9 mouse cellular contexts compared by ENCODE assay signal in the genomic region with DNA sequence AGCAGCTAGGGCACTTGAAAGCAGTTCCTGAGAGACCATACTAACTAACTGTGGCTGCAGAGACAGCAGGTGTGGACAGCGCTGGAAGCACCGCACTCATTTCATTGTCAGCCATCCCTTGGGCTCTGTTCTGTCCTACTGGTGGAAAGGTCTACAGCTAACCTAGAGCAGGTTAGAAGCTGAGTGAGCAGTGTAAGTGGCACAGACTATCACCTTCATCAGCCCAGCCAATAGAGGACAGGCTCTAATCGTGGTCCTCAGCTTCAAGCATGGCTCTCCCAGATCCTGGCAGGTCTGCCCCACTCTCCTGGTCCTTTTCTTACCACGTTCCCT. TPM values are rescaled to one million over a fixed set of nuclear protein-coding genes. Genes with fewer than 3 reads are reported as not detected.
DNase-seq lines count a peak whose midpoint lies in the region; ATAC-seq lines count a peak whose summit lies in the region.
"Had no signal": no experiment of that assay in that cellular context is flagged by ENCODE, and none has a peak within 500 bp of the region (broad histone marks: within the 10 kb centered on the region; RNA-seq: fewer than 3 reads in every experiment).

No protein-coding gene starts in this region.

- no peak for DNase-seq in heart, postnatal 14 days
- no peak for DNase-seq in midbrain, embryonic 11.5 days (ENCODE audit: low spot score, missing footprints)
- no peak for DNase-seq in cerebellum, postnatal 25 days
- no peak for DNase-seq in gastrocnemius, adult 8-10 months (ENCODE audit: low spot score in 2 of 2)
- no peak for DNase-seq in layer of hippocampus, adult 9-11 months

- no peaks in the 10 kb centered on the region for H3K27me3 ChIP-seq in heart, embryonic 15.5 days
- no peaks in the 10 kb centered on the region; the same call in 1 of the 2 replicates for H3K27me3 ChIP-seq in embryonic facial prominence, embryonic 13.5 days
- no peaks in the 10 kb centered on the region for H3K27me3 ChIP-seq in hindbrain, embryonic 16.5 days (replicated peaks; ENCODE audit: control insufficient read depth, insufficient read depth, low read length)
- no peaks in the 10 kb centered on the region; the same call in 1 of the 2 replicates for H3K27me3 ChIP-seq in midbrain, embryonic 11.5 days (ENCODE audit: control insufficient read depth, insufficient read depth, low read length)

- no peaks in the 10 kb centered on the region for H3K36me3 ChIP-seq in heart, embryonic 15.5 days
- no peaks in the 10 kb centered on the region for H3K36me3 ChIP-seq in embryonic facial prominence, embryonic 13.5 days
- H3K36me3 ChIP-seq in hindbrain, embryonic 16.5 days (ENCODE audit: control insufficient read depth, insufficient read depth, low read length) = no peaks in the 10 kb centered on the region
- H3K36me3 ChIP-seq in midbrain, embryonic 11.5 days (ENCODE audit: control insufficient read depth, insufficient read depth, low read length) = no peaks in the 10 kb centered on the region

- intact Hi-C loops in heart, postnatal 14 days (cut with DNase I) = no loop called here

- peak overlapping the region; percentile 82 for H3K27ac ChIP-seq in heart, embryonic 15.5 days
- peak overlapping the region; percentile 68 for H3K27ac ChIP-seq in embryonic facial prominence, embryonic 13.5 days
- H3K27ac ChIP-seq in hindbrain, embryonic 16.5 days (ENCODE audit: low read depth, low read length) = peak overlapping the region; percentile 18; the same call in 1 of the 2 replicates
- H3K27ac ChIP-seq in midbrain, embryonic 11.5 days (ENCODE audit: low read depth, low read length) = no peak overlapping the region

- peak overlapping the region; percentile 17 for H3K4me3 ChIP-seq in heart, embryonic 15.5 days
- H3K4me3 ChIP-seq in embryonic facial prominence, embryonic 13.5 days = no peak overlapping the region
- H3K4me3 ChIP-seq in hindbrain, embryonic 16.5 days (ENCODE audit: low read length) = peak overlapping the region; percentile 22; the same call in 1 of the 2 replicates
- no peak overlapping the region for H3K4me3 ChIP-seq in midbrain, embryonic 11.5 days (ENCODE audit: low read depth, low read length)
- H3K4me3 ChIP-seq: erythroblast, embryonic 14.5 days had no signal

- WGBS in heart, embryonic 15.5 days = 55% methylated on average over 4 of the region's 4 CpGs
- WGBS in embryonic facial prominence, embryonic 13.5 days = 60% methylated on average over 4 of the region's 4 CpGs
- WGBS in hindbrain, embryonic 16.5 days = 50% methylated on average over 4 of the region's 4 CpGs
- 57% methylated on average over 4 of the region's 4 CpGs for WGBS in midbrain, embryonic 11.5 days

- H3K9me3 ChIP-seq in heart, embryonic 15.5 days (replicated peaks) = no peaks in the 10 kb centered on the region
- H3K9me3 ChIP-seq in embryonic facial prominence, embryonic 13.5 days = no peaks in the 10 kb centered on the region
- no peaks in the 10 kb centered on the region for H3K9me3 ChIP-seq in hindbrain, embryonic 16.5 days (ENCODE audit: control insufficient read depth, low read length)
- no peaks in the 10 kb centered on the region for H3K9me3 ChIP-seq in midbrain, embryonic 11.5 days (ENCODE audit: control insufficient read depth, low read length)

- peaks cover 18% of the 10 kb centered on the region for H3K4me1 ChIP-seq in heart, embryonic 15.5 days (replicated peaks)
- peaks cover 10% of the 10 kb centered on the region for H3K4me1 ChIP-seq in embryonic facial prominence, embryonic 13.5 days
- peaks cover 8% of the 10 kb centered on the region for H3K4me1 ChIP-seq in hindbrain, embryonic 16.5 days (ENCODE audit: control insufficient read depth, insufficient read depth, low read depth, low read length)
- peaks cover 9% of the 10 kb centered on the region for H3K4me1 ChIP-seq in midbrain, embryonic 11.5 days (ENCODE audit: control insufficient read depth, insufficient read depth, low read length)

- peak overlapping the region; percentile 3; the same call in 1 of the 2 replicates for H3K9ac ChIP-seq in heart, embryonic 15.5 days
- H3K9ac ChIP-seq in embryonic facial prominence, embryonic 13.5 days = 0 out of 2 replicates have a peak overlapping the region, but pooled peaks have one; percentile 12
- H3K9ac ChIP-seq in hindbrain, embryonic 16.5 days (ENCODE audit: low read depth, low read length) = no peak overlapping the region
- H3K9ac ChIP-seq in midbrain, embryonic 11.5 days (ENCODE audit: low read length) = peak overlapping the region; percentile 42; the same call in 1 of the 2 replicates

- H3K4me2 ChIP-seq in heart, embryonic 15.5 days = peak overlapping the region; percentile 54
- peak overlapping the region; percentile 48 for H3K4me2 ChIP-seq in embryonic facial prominence, embryonic 13.5 days
- peak overlapping the region; percentile 50 for H3K4me2 ChIP-seq in hindbrain, embryonic 16.5 days (ENCODE audit: low read length)
- peak overlapping the region; percentile 34 for H3K4me2 ChIP-seq in midbrain, embryonic 11.5 days

- ATAC-seq in heart, embryonic 15.5 days (replicated peaks; ENCODE audit: insufficient number of reproducible peaks, insufficient read depth, low FRiP score, low read depth) = peak; percentile 43; the same call in 1 of the 2 replicates
- no peak for ATAC-seq in embryonic facial prominence, embryonic 13.5 days (ENCODE audit: insufficient number of reproducible peaks, insufficient read depth, low FRiP score, low TSS enrichment, low read depth)
- ATAC-seq in hindbrain, embryonic 16.5 days = peak; percentile 87
- ATAC-seq in midbrain, embryonic 11.5 days (ENCODE audit: low FRiP score) = peak; percentile 80

RNA-seq across cellular contexts. Expression of gene Exoc3, which starts 37.3 kb away (rescaled TPM):
- polyA plus RNA-seq in heart, embryonic 15.5 days (2015; fragmentation: Nextera tagmentation; extraction: Ambion mirVana) = 57.0 and 61.2 TPM in 2 replicates
- total RNA-seq in heart, postnatal 14 days (2021) = 10 to 100 TPM; 47.8 to 52.9 TPM
- polyA plus RNA-seq in embryonic facial prominence, embryonic 13.5 days (2015; fragmentation: Nextera tagmentation; extraction: Ambion mirVana) = 76.9 and 91.6 TPM in 2 replicates
- polyA plus RNA-seq in hindbrain, embryonic 16.5 days (2015; fragmentation: Nextera tagmentation; extraction: Ambion mirVana) = 117 and 118 TPM in 2 replicates
- polyA plus RNA-seq in midbrain, embryonic 11.5 days (2014; fragmentation: Nextera tagmentation; extraction: Ambion mirVana) = 69.4 and 71.2 TPM in 2 replicates
- 10 to 100 TPM; 27.8 to 36.4 (median 35.1) TPM for total RNA-seq in gastrocnemius, adult 8-10 months (2022)

RNA-seq across cellular contexts. Expression of gene Ahrr, which starts 46.3 kb away (rescaled TPM):
- 1.0 and 1.3 TPM in 2 replicates for polyA plus RNA-seq in heart, embryonic 15.5 days (2015; fragmentation: Nextera tagmentation; extraction: Ambion mirVana)
- total RNA-seq in heart, postnatal 14 days (2021) = under 1 TPM; 0.48 to 0.71 TPM
- polyA plus RNA-seq in embryonic facial prominence, embryonic 13.5 days (2015; fragmentation: Nextera tagmentation; extraction: Ambion mirVana) = 1.9 and 2.1 TPM in 2 replicates
- polyA plus RNA-seq in hindbrain, embryonic 16.5 days (2015; fragmentation: Nextera tagmentation; extraction: Ambion mirVana) = 0.41 and 0.71 TPM in 2 replicates
- 1.4 and 1.5 TPM in 2 replicates for polyA plus RNA-seq in midbrain, embryonic 11.5 days (2014; fragmentation: Nextera tagmentation; extraction: Ambion mirVana)
- total RNA-seq in gastrocnemius, adult 8-10 months (2022) = not detected

Comparison
In these comparisons a context has a peak if more than half of its experiments do, and no peak if none do; other contexts are left out.
1. H3K4me3 ChIP-seq: peak in heart, embryonic 15.5 days (single experiment) and hindbrain, embryonic 16.5 days (single experiment); none in embryonic facial prominence, embryonic 13.5 days (single experiment) and midbrain, embryonic 11.5 days (single experiment).
2. Peak in every context shown above with its lines, with median percentiles within 50 percentile points of each other: H3K4me2 ChIP-seq.